Mouse (Mus musculus): ENCODE measurements around the gene Prl2c5.
"Not testable (repeated sequence)": the region's sequence is repeated elsewhere in the genome, so short reads cannot be mapped to it uniquely, and the experiment has no call there.

Gene Prl2c5

GRCm38 (mm10) chr13:13182415-13182814, at the start of gene Prl2c5:
Gene Prl2c5, plus strand, starts transcription at chr13:13182715.
- not testable (repeated sequence) for DNase-seq

DNA sequence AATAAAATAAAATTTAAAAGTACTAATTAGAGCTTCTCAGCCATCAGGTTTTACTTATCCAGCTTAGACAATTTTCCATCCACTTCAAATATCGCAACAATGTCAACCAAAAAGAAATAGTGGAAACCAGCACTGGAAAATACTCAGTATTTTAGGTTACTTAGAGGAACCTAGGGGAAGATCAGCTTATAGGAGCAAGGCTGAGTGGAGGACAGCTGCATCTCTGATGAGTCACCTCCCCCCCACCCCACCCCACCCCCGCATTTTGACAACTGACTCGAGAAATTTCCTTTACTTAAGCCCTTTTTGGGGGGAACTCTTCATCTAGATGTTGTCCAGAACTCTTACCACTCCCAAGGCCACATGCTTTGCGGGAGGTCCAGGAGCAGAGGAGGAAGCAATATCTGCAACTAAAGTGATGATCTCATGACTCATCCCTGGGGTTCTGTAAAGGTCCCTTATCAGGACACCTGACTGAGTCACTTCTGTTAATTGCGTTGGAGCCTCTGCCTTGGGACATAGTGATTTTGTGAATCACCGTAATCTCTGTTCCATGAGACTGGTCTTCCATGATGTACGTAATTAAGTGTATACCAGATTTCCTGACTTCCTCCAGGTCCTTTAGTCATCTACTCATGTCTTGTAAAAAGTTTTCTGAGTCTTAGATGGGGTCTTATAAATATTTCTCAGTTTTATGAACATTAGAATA, 19.6 kb upstream of the Prl2c5 start:
- DNase-seq, result not testable (repeated sequence)

DNA sequence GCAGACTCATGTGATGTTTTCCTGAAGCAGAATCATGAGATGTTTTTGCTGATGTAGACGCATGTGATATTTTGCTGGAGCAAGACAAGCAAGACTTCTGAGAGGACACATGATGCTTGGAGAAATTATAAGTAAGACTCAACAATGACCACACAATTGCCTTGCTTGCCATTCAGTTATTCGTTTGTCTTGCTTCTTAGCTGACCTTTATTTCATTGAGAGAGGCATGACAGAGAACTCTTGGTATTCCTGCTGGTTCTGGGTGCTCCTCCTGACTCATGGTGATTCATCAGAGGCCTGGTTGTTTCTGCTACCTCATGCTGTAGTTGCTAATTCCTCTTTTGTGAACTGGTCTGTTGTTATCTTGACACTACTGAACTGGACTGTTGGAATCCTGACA, 13.9 kb upstream of the Prl2c5 start:
- not testable (repeated sequence) for DNase-seq

- not testable (repeated sequence) for DNase-seq
These were observed 8.8 kb upstream of the Prl2c5 start for GRCm38 (mm10) chr13:13173616-13174136.

DNA sequence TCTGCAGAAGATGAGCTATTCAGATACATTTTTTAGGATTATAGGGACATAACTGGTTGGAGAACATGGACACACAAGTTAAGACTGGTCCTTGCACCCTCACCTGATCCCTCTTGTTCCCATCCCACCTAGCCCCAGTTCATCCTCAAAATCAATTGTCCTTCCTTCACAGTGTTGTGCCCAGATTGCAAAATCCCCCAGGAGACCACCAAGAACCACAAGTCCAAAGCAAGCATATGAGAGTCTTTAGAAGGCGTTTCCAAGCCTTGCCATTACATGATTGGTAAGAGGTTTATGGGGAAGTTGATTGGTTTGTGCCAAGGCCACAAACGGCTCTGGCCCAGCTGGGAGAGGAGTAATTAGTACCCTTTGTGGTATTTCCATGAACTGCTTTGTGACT, 6.8 kb upstream of the Prl2c5 start:
- not testable (repeated sequence) for DNase-seq

DNA sequence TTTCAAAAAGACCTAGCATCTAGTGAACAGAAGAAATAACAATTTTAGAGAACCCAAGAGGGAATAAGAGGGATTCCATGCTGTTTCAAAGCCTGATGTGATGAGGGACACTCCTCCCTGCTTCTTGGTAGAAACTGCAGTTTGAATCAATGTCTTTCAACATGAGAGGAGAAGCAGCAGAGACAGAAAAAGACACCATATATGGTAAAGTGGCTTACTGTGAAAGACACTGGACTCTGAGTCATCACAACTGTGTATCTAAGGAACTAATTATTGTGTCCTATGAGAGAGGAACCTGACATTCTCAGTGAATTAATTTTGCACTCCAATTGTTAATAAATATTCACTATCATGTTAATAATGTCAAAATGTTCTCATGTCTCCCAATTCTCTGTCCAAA, 28.7 kb downstream of the Prl2c5 start:
- DNase-seq, result not testable (repeated sequence)

GRCm38 (mm10) chr13:13216363-13216762, 33.8 kb downstream of the Prl2c5 start:
- DNase-seq, result not testable (repeated sequence)

DNA sequence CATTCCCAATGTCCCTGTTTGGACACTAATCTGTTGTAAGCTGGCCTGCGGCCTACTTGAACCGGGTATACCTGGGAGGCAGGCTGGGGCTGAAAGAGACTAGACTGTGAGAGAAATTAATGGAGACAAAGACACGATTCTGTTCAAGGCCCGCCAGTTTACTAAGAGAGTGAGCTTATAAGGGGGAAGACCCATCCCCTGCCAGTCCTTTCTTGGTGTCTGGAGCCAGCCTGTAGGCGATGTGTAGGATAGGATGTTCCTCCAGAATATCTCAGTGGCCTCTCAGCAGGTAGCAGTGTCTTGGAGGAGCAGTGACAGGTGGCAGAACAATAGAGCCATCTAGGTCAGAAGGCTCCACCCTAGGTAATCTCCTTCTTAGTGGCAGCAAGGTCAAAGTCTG, 37.7 kb downstream of the Prl2c5 start:
- DNase-seq, result not testable (repeated sequence)

GRCm38 (mm10) chr13:13237456-13237855, 54.9 kb downstream of the Prl2c5 start:
- peak; percentile 58 for DNase-seq

Measured in thymus, postnatal 4 days (tissue).